Mouse (Mus musculus): ENCODE results near the gene Hp. TPM values are rescaled to one million over a fixed set of nuclear protein-coding genes. Genes with fewer than 3 reads are reported as not detected.

The Hp gene
- polyA plus RNA-seq, 1 experiment from 2014 or later: 1.1 TPM

DNA sequence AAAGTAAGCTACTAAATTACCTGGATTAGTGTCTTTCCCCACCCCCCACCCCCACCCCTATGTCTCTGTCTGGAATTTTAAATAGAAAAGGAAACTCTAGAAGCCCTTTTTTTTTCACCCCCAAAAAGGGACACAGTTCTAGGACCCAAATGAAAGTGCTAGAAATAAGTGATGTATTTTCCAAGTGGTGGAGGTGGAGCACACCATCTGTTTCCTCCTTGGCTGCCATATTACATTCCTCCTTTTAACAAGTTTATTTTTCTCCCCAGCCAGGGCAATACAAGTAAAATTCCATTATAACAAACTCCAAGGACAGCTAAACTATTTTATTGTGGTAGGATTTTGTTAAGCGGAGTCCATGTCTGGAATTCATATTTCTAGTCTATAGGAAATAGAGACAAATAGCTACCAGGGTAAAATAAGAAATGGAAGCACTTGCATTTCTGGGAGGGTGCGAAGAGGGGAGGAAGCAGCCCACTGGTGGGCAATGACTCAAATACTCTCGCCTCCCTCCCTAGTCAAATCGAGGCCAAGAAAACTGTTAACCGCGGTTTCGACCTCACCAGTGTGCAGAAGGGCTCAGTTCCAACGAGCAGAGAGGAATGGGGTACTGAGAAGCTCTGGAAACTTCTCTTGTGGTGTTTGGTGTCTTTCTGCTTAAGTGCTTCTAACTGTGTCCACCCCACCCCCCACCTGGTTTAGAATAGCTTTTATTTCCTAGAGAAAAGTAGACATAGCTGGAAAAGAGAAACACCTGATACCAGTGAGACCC lies 36.0 kb downstream of the Hp start:
- 78% methylated on average over 8 of the region's 8 CpGs for WGBS
- no peak for ATAC-seq (ENCODE audit: insufficient number of reproducible peaks, low FRiP score, low TSS enrichment, low read depth)
- no peak overlapping the region for H3K27ac ChIP-seq (replicated peaks; ENCODE audit: low read depth, low read length)

DNA sequence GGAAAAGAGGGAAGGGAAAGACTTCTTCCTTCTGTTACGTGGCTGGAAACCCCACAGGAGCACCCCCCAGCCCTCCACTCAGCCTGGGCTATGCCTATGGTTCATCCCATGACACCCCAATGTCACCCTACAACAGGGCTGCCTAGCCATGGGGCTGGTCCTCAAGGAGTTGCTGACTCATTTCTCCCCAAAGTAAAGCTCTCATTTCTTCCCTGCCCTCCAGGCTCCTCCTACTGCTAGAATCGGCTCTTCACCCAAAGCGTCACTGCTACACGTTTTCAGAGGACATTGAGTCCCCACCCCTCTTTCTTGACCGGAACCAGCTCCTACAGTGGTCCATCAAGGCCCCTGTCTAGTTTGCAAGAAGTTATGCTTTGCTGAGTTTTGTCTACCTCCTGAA lies 36.8 kb downstream of the Hp start:
- 76% methylated on average over 5 of the region's 5 CpGs for WGBS
- H3K9me3 ChIP-seq (ENCODE audit: control insufficient read depth, low read length): no peaks in the 10 kb centered on the region
- H3K27me3 ChIP-seq (ENCODE audit: control insufficient read depth, insufficient read depth, low read length): no peaks in the 10 kb centered on the region
- no peak overlapping the region for H3K27ac ChIP-seq (replicated peaks; ENCODE audit: low read depth, low read length)
- H3K4me1 ChIP-seq (ENCODE audit: control insufficient read depth, insufficient read depth, low read length): no peaks in the 10 kb centered on the region
- no peak overlapping the region for H3K4me3 ChIP-seq (ENCODE audit: low read depth, low read length)
- ATAC-seq (ENCODE audit: insufficient number of reproducible peaks, low FRiP score, low TSS enrichment, low read depth): no peak
- H3K4me2 ChIP-seq (ENCODE audit: low read depth, severe bottlenecking): no peak overlapping the region
- no peak for DNase-seq (ENCODE audit: low spot score)
- peaks cover 4% of the 10 kb centered on the region for H3K36me3 ChIP-seq (ENCODE audit: control insufficient read depth, insufficient read depth, low read length)
- H3K9ac ChIP-seq (ENCODE audit: low read length): no peak overlapping the region

More for the DNA sequence above, 36.0 kb downstream of the Hp start:
- Histone ChIP-seq H3K9ac (ENCODE audit: low read length) (no peak overlapping the region), H3K4me3 (ENCODE audit: low read depth, low read length) (no peak overlapping the region), H3K4me2 (ENCODE audit: low read depth, severe bottlenecking) (no peak overlapping the region), H3K4me1 (ENCODE audit: control insufficient read depth, insufficient read depth, low read length) (no peaks in the 10 kb centered on the region), H3K36me3 (ENCODE audit: control insufficient read depth, insufficient read depth, low read length) (peaks cover 10% of the 10 kb centered on the region), H3K9me3 (ENCODE audit: control insufficient read depth, low read length) (no peaks in the 10 kb centered on the region), H3K27me3 (ENCODE audit: control insufficient read depth, insufficient read depth, low read length) (no peaks in the 10 kb centered on the region)
- DNase-seq (ENCODE audit: low spot score): no peak

DNA sequence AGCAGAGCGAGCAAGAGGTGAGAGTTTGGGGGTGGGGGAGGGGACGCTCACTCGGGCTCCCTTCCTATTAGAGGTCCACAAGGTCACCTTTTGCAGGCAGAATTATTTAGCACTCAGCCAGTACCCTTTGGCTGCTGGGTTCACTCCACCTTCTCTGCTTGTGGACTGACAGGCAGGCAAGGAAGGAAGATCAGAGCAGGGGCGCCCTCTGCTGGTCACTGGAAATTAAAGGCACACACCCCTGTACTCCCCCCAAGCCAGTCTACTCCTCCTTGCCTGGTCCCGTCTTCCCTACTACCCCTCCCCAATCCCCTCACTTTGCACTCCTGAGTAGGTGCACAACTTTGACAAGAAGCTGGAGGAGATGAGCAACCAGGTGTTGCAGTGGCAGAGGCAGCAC lies 42.3 kb downstream of the Hp start:
- no peak overlapping the region for H3K9ac ChIP-seq (ENCODE audit: low read length)
- no peaks in the 10 kb centered on the region for H3K36me3 ChIP-seq (ENCODE audit: control insufficient read depth, insufficient read depth, low read length)
- H3K27me3 ChIP-seq (ENCODE audit: control insufficient read depth, insufficient read depth, low read length): no peaks in the 10 kb centered on the region
- no peak overlapping the region for H3K4me3 ChIP-seq (ENCODE audit: low read depth, low read length)
- H3K4me1 ChIP-seq (ENCODE audit: control insufficient read depth, insufficient read depth, low read length): 0 out of 2 replicates have a peak, but pooled peaks cover 3% of the 10 kb centered on the region
- DNase-seq (ENCODE audit: low spot score) (peak; percentile 95), ATAC-seq (ENCODE audit: insufficient number of reproducible peaks, low FRiP score, low TSS enrichment, low read depth) (peak; percentile 78)
- H3K27ac ChIP-seq (replicated peaks; ENCODE audit: low read depth, low read length): no peak overlapping the region
- WGBS: 4% methylated on average over 5 of the region's 5 CpGs
- peak overlapping the region; percentile 32; the same call in 1 of the 2 replicates for H3K4me2 ChIP-seq (ENCODE audit: low read depth, severe bottlenecking)
- H3K9me3 ChIP-seq (ENCODE audit: control insufficient read depth, low read length): no peaks in the 10 kb centered on the region

DNA sequence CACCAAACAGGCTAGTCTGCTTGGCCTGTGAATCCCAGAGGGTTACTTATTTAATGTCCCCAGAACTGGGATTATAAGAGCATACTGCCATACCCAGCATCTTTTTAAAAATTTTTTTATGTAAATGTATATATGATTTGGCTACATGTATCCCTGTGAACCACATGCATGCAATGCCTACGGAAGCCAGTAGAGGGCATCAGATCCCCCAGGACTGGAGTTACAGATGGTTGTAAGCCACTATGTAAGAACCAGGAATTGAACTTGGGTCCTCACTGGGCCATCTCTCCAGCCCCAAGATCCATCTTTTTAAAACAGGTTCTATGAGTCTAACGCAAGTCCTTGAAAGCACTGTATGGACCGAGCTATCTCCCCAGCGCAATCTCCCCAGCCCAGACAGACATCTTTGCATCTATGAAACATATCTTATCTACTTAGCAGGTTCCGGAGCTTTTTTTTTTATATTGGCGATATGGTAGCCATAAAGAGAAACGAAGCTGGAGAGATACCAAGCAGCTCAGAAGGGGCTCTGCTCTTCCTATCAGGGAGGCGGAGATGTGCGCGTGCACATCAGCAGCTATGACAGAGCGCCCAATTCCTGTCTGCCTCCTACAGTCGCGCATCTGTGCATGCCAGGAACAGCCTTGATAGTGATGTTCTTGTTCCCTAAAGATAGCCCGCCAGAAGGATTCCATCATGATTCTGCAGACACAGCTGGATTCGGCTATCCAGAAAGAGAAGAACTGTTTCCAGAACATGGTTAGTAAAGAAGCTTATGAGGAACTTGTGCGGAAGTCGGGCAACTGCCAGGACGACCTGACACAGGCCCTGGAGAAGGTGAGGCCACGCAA lies 43.6 kb downstream of the Hp start:
- ATAC-seq (ENCODE audit: insufficient number of reproducible peaks, low FRiP score, low TSS enrichment, low read depth): no peak
- H3K27me3 ChIP-seq (ENCODE audit: control insufficient read depth, insufficient read depth, low read length): no peaks in the 10 kb centered on the region
- H3K4me3 ChIP-seq (ENCODE audit: low read depth, low read length): no peak overlapping the region
- no peak overlapping the region for H3K4me2 ChIP-seq (ENCODE audit: low read depth, severe bottlenecking)
- 90% methylated on average over 19 of the region's 19 CpGs for WGBS
- no peaks in the 10 kb centered on the region for H3K36me3 ChIP-seq (ENCODE audit: control insufficient read depth, insufficient read depth, low read length)
- peak; percentile 76 for DNase-seq (ENCODE audit: low spot score)
- 0 out of 2 replicates have a peak, but pooled peaks cover 3% of the 10 kb centered on the region for H3K4me1 ChIP-seq (ENCODE audit: control insufficient read depth, insufficient read depth, low read length)
- no peaks in the 10 kb centered on the region for H3K9me3 ChIP-seq (ENCODE audit: control insufficient read depth, low read length)
- H3K27ac ChIP-seq (replicated peaks; ENCODE audit: low read depth, low read length): no peak overlapping the region
- H3K9ac ChIP-seq (ENCODE audit: low read length): no peak overlapping the region

Other genes starting within 250 kb of the Hp start
- 0.12 and 0.16 TPM in 2 replicates for gene Pmfbp1, start 85.1 kb downstream of the Hp start, polyA plus RNA-seq (2014; fragmentation: Nextera tagmentation; extraction: Ambion mirVana)
- 28.7 and 29.3 TPM in 2 replicates for gene Dhx38, start 13.3 kb downstream of the Hp start, polyA plus RNA-seq (2014; fragmentation: Nextera tagmentation; extraction: Ambion mirVana)
- 28.3 and 28.5 TPM in 2 replicates for gene Txnl4b, start 13.3 kb downstream of the Hp start, polyA plus RNA-seq (2014; fragmentation: Nextera tagmentation; extraction: Ambion mirVana)
- gene Dhodh, start 29.5 kb upstream of the Hp start, polyA plus RNA-seq (2014; fragmentation: Nextera tagmentation; extraction: Ambion mirVana): 48.2 and 49.4 TPM in 2 replicates
- gene Pkd1l3, start 35.3 kb upstream of the Hp start, polyA plus RNA-seq (2014; fragmentation: Nextera tagmentation; extraction: Ambion mirVana): 0.27 and 0.37 TPM in 2 replicates
- gene Ist1, start 114.1 kb upstream of the Hp start, polyA plus RNA-seq (2014; fragmentation: Nextera tagmentation; extraction: Ambion mirVana): 171 and 174 TPM in 2 replicates
- gene Zfp821, start 126.4 kb upstream of the Hp start, polyA plus RNA-seq (2014; fragmentation: Nextera tagmentation; extraction: Ambion mirVana): 44.4 and 45.3 TPM in 2 replicates
- gene Atxn1l, start 158.6 kb upstream of the Hp start, polyA plus RNA-seq (2014; fragmentation: Nextera tagmentation; extraction: Ambion mirVana): 6.4 and 7.8 TPM in 2 replicates
- gene Ap1g1, start 199.4 kb upstream of the Hp start, polyA plus RNA-seq (2014; fragmentation: Nextera tagmentation; extraction: Ambion mirVana): 34.9 and 47.2 TPM in 2 replicates